Mouse (Mus musculus): Measurements from ENCODE around the gene Sptan1.

GRCm38 (mm10) chr2:29977307-29977706, 11.9 kb downstream of the Sptan1 start:
- TF ChIP-seq GATA1 (IDR thresholded peaks at IDR 0.05; ENCODE audit: borderline replicate concordance, low read length) (no peak), FLI1 (IDR thresholded peaks at IDR 0.05; ENCODE audit: low read length) (no peak)
